Mouse (Mus musculus) kidney, postnatal 36 days (tissue): Measurements from ENCODE around the gene Tmem181a.
A peak's percentile ranks its signal among the peaks of the same experiment; 100 is the strongest.
"Not testable (repeated sequence)": the region's sequence is repeated elsewhere in the genome, so short reads cannot be mapped to it uniquely, and the experiment has no call there.

ENCODE experiments used
- DNase-seq, 2 experiments: peaks; one replicate each; pipeline ENCODE4 v3.0.0; 2021 to 2022; ENCODE audit warnings: mixed read lengths in 2 of 2

The Tmem181a gene

DNA sequence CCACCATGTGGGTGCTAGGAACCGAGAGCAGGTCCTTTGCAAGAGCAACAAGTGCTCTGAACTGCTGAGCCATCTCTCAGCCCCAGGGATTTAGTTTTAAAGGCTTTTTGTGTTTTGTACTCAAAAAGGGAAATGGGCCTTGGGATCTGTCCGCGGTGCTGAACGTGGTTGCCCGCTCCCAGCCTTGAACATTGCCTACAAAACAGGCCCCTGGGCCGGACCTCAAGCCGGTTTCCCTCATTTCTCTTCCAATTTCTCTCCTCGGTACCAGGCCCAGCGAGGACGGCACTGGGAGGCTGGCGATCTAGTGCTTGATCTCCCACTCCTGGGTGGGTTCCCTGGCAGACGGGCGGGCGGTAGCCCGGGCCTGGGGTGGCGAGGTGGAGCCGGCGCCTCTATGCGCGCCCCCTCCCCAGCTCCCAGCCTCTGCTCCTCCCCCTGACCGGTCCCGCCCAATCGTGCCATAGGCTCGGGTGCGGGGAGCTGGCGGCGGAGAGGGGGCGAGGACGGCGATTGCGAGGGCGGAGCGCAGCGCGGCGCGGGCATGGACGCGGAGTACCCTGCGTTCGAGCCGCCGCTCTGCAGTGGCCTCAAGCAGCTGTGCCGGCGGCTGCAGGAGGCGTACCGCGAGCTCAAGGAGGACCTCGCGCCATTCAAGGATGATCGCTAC, at the start of gene Tmem181a:
Gene Tmem181a, plus strand, starts transcription at position 461 of the 670 bp plus-strand sequence.
- DNase-seq = not testable (repeated sequence)

DNA sequence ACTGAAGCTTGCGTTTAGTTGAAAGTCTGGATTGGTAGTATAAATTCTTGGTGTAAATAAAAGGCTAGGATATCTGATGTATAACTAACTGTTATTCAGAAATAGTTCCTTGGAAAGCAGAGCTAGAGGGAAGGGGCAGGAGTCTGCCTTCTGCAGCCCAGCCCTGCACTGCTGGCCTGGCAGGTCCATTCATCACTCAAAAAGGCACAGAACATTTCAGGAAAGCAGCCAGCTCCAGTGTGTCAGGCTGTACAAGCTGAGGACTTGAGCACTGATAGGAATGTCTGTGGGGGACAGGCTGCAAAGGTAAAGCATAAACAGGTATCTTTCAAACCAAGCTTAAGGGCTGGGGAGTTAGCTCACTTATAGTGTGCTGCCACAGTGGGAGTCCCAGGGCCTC, 44.9 kb upstream of the Tmem181a start:
- no peak for DNase-seq

DNA sequence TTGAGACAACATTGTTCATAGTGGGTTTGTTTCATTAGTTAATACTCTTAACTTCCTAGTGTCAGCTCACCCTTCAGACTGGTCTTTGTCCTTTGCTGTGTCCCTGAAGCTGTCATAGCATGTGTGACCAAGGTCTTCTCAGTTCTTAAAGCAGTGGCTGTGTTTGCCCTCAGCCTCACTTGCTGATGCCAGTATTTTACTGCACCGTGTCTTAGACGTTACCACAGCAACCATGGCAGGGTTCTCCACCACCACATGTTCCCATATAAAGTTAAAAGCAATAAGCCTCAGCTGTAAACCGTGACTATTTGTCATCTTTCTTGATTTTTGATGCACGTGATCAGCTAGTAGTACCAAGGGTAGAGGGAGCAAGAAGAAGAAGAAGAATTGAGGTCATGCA, 41.0 kb upstream of the Tmem181a start:
- DNase-seq = no peak

DNA sequence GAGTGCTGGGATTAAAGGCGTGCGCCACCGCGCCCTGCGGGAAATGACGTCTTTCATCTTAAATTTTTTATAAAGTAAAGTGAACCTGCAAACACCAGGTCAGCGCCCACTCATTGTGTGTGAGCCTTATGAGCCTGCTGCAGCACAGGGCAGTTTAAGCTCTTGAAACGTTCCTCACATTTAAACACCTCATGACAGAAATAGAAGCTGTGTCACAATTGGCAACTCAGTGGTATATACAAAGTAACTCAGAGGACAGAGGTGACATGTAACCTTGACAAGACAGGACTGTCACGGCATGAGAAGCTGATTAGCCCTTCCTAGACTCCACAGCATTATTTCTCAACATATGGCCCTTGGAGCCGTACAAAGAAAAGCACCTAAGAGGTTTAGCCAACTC, 40.1 kb upstream of the Tmem181a start:
- DNase-seq = no peak

DNA sequence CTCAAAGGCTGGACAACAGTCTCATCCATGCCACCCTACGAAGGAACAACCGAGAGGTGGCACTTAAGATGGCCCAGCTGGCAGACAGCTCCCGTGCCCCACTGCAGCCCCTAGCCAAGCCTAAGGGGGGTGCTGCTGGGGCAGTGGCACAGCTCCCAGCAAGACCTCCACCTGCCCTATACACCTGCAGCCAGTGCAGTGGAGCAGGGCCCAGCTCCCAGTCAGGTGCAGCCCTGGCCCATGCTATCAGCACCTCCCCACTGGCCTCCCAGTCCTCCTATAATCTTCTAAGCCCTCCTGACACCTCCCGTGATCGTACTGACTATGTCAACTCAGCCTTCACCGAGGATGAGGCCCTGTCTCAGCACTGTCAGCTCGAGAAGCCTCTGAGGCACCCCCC, 24.0 kb upstream of the Tmem181a start:
- not testable (repeated sequence) for DNase-seq

DNA sequence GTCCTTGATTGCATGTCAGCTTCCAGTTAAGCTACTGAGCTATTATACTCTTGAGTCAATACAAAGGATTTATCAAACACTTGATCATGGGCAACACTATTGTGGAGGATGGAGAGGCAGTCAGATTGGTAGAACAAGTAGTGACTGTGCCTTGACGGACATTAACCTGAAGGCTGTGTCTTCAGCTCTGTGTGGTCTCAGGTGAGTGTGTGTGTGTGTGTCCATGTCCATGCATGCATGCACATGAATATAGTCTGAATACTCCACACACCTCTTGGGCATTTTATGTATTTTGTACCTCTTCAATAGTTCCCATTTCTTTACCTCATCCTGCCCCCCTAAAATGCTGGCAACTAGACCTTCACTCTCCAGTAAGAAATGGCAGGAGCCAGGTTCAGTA, 5.4 kb upstream of the Tmem181a start:
- DNase-seq = not testable (repeated sequence)

DNA sequence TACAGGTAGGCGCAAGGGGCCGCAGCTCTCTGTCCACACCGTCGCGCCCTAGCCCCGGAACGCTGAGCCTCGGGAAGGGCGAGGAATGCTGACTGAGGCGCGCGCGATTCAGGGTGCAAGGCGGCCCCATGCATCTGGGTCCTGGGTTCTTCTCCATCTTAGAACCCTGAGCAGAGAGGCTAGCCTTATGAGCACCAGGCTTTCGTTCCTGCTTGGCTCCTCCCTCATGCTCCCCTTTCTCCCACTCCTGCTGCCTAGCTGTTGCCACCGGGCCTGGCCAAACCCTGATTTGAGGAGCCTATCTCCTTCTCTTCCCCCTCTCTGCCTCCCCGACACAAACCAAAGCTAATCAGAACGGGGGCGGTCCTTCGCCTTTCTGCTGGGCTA, 403 bp downstream of the Tmem181a start:
- DNase-seq = not testable (repeated sequence)

DNA sequence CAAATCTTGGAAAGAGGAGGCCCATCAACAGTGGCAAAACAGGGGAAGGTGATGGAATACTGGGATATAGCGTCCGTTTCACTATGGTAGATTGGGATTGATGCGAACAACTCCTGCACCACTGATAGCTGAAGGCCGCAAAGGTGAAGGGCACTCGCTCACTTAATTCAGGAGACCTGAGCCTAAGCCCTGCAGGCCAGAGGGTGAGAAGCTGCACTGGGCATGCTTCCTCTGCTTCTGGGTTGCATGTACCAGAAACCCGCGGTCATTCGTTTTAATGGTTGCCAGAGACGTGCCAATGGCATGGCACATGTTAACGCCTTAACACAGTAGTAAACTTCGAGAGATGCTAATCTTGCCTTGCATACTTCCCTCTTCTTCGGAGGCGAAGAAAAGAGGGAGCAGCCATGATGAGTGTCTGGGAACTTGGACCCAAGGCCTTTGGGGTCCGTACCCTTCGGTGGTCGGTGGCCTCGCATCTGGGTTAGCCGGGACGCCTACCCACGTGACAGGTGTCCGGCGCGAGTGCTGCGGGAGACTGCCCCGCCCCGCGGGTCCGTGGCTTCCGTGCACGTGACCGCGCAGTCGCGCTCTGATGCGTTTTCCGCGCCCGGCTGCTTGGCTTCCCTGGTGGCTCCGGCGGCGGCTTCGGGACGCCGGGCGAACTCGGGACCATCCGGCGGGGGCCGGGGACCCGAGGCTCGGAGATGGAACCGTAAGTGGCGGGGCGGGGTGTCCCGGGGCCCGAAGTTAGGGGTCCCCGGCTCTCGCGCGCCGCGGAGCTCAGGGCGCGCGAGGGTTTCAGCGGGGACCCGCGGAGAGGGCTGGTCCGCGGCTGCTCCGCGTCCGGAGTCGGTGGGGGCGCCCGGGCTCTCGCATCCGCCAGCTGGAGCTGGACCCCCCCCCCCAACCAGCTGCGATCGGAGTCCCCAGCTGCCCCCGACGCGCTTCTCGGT, 13.5 kb downstream of the Tmem181a start:
- peak in 1 of 2 experiments; percentile 18 for DNase-seq

DNA sequence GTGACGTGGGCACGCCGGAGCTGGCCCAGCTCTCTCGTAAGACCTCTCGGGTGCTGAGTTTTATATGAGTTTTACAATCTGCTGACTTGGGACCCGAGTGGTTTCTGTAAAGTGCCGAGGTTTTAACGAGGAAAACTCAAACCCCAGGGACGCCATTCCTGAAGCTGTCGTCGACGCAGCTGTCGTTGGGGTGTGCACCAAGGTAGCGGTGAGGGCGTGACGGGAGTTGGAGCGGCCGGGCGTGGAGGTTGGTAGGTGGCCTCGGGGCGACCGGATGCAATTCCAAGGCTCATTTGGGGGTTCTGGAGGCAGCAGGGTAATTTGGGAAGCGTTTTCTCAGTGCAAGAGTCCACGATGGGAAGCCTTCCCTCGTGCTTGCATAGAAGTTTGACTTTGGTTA, 14.2 kb downstream of the Tmem181a start:
- peak in 1 of 2 experiments; percentile 38 for DNase-seq

DNA sequence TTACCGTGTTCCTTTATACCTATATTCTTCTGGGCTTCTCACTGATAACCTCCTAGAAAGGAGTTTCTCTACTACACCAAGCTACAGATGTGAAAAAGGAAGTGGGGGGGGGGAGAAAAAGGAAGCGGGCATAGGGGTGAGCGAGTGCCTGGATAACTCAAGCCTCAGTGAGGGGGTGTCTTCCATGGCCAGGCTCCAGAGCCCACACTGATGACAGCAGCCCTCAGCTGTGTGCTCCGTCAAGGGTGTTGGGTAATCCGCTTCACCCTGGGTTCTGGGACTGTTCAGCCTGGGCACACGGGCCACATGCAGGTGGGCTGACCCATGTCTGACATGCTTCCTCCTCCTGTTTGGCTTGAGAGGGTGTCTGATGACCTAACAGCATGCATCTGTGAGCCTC, 15.3 kb downstream of the Tmem181a start:
- not testable (repeated sequence) for DNase-seq

DNA sequence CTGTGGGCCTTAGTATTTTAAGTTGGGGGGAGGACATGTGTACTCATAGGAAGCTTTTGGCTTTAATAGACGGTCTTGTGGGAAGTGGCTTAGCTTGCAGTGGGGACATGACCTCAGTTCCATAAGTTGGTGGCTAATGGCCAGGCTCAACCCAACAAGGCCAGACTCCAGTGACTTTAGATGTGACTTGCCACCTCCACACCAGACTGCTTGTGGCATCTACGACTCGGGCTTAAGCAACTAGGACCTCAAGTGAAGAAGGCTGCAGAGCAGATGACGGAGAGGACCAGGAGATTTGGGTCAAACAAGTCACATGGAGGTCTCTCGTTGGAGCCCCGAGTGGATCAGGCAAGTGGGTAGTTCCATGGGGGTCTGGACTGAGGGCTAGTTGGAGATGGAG, 18.0 kb downstream of the Tmem181a start:
- not testable (repeated sequence) for DNase-seq

DNA sequence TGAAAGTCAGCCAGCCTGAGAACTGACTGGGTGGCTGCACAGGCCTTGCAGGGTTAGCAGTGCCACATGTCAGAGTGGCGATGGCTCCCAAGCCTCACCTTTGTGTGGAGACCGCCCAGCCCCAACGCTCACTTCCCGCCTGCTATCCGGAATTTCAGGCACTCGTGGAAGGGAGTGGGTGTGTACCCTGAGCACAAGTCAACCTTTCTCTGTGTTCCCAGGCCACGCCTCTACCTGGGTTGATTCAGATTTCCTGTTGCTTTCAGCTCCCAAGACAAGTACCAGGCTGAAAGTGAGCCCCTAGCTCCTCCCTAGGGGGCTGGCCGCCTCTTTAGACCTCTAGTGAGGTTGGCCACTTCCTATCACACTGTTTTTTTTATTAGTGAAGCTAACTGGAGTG, 22.5 kb downstream of the Tmem181a start:
- not testable (repeated sequence) for DNase-seq

DNA sequence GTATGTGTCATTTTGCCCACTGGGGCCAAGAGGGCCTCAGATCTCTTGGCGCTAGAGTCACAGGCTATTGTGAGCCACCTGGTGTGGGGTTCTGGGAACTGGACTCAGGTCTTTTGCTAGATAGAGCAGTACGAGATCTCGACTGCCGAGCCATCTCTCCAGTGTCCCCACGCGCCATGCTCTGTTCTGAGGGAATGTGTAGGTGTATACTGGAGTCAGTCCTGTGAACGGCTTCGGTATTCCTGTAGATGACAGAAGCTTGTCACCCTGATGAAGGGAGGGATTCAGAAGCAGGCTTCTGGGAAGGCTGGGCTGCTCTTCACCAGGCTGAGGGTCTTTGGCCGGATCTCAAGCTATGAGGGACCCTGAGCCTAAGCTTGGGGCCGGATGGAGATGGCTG, 23.1 kb downstream of the Tmem181a start:
- not testable (repeated sequence) for DNase-seq

DNA sequence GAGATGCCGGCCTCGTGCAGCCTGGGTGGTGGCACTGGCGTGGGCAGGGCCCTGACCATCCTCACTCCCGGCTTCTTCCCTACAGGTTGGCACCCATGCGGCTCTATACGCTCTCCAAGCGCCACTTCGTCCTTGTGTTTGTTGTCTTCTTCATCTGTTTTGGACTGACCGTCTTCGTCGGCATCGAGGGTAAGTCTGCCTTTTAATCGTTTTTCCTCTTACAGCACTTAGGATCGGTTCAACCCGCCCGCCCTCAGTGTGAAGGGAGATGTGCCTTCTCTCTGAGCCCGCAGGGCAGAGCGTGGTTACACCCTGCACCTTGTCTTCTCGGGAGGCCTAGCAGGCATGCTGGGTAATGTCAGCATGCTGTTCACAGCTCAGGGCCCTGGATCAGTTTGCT, 23.9 kb downstream of the Tmem181a start:
- not testable (repeated sequence) for DNase-seq

DNA sequence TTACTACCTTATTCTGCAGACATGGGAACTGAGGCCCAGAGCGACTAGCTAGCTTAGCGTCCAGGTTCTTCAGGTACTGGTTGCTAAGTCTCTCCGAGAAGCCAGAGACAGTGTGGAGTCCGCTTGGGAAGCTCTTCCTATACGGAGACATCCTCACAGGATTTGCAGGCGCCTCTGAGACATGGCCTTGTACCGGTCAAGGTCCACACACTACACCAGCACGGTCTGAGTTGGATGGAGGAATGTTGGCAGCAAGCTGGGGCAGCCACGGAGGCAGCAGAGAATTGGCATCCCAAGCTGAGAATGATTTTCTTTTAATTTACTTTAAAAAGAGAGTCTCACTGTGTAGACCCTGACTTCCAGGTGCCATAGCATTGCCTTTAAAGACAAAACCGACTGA, 26.5 kb downstream of the Tmem181a start:
- DNase-seq = not testable (repeated sequence)

DNA sequence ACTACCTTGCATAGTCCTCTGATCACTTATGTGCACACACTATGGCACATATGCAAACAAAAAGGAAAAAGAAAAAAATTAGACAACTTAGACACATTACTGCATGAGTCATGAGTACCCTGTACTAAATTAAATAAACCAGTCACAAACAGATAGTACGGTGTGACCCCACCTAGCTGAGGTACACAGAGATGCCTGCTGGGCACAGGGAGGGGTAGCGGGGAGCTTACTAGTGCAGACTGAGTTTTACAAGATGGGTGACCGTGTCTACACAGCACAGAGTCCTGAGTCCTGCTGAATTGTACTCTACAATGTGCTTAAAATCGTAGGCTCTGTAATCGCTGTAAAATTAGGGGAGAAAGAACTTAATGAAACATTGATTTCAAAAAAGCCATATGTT, 29.5 kb downstream of the Tmem181a start:
- DNase-seq = not testable (repeated sequence)

DNA sequence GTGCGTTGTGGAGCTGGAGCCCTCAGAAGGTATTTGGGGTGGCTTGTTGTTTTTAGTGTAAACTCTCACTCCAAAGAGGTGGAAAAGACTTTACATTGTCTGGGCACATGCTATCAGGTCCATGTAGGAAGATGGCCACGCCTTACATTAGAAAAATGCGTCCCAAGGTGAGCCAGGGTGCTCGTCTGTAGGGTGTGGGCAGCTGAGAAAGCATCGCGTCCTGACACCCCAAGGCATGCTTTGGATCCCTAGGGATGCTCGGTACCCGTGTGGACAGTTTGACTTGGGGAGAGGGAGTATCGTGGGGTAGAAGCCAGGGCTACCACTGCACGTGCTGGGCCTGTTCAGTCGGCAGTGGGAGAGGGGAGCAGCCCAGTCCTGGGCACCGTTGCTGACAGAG, 32.4 kb downstream of the Tmem181a start:
- not testable (repeated sequence) for DNase-seq

DNA sequence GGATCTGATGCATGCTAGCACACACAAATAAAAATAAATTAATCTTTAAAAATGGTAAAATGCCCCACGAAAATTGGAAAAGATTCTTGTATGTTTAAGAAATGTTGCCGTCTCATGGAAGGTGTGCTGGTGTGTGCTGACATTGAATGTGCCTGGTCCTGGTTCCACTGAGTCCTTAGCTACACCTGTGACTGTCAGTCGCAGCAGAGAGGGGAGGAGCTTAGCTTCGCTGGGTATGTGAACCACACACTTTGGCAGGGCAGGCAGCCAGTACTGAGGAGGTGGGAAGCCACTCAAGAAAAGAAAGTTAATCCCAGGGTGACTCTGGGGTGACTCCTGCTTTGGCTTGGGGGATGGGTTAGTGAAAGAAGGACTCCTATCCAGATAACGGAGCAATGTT, 37.2 kb downstream of the Tmem181a start:
- not testable (repeated sequence) for DNase-seq

DNA sequence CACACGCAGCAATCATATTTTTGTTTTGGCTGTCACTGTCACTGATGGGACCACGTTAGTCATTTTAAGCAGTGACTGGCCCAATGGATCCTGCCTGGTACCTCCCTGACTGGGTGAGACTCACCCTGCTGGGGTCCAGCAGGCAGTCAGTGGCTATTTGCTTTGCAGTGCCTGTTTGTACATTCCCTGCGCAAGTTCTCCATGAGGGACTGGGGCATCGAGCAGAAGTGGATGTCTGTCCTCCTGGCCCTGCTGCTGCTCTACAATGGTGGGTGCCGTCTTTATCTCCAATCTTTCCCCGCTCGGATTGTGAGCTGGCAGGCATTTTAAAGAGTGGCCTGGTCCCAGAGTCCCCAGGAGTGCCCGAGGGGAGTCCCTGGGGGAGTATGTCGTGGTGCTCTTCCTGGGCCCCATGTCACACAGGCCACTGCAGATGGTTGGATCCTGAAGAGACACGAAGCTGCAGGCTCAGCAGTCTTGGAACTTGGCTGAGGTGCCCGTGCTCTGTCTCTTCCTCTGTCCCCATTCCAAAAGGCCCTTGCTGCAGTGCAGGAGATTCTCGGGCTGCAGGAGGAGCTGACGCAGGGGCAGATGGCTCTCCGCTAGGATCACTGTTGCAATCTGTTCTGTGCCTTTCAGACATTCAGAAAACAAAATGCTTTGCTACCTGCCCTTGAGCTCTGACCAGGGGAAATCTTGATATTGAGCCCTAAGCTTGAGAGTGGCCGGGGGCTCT, 40.6 kb downstream of the Tmem181a start:
- not testable (repeated sequence) for DNase-seq

DNA sequence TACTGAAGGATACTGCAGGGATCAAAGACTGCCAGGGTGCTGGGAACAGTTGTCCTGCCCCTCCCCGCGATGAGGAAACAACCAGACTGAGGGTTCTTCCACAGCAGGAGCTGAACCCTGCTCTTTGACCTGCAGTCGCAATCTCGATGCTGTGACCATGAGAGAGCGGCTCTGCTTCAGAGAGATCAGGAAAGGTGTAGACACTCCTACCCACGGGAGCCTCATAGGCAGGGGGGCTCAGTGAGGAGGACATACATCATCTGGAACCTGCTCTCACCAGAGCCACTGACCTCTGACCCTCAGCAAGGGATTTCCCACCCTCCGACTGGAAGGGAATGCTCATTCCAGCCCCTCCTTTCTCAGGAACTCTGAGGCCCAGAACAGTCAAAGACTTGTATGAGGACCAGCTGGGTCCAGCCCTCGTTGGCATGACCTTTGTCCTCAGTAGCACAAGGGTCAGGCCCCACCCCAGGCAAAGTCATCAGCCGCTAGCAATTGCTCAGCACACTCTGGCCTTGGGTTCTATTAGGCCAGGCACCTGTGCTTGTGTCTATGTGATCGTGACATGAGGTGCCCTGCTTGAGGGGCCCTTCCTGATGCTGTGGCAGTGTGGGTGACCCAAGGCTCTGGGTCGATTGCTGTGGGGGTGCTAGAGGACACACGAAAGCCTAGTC, 43.7 kb downstream of the Tmem181a start:
- DNase-seq = peak in 1 of 2 experiments; percentile 24

DNA sequence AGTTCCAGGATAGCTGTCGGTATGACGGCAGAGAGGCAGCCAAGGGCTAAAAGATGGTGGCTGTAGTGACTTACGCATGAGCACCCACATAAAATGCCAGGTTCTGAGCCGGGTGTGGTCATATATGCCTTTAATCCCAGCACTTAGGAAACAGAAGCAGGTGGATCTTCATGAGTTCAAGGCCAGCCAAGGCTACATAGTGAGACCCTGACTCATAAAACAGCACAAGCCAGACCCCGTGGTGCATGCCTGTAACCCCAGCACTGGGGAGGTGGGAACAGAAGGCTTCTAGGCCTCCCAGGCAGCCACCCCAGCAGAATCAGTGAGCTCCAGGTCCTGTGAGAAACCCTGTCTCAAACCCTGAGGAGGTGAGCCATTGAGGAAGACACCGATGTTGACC, 48.2 kb downstream of the Tmem181a start:
- not testable (repeated sequence) for DNase-seq

DNA sequence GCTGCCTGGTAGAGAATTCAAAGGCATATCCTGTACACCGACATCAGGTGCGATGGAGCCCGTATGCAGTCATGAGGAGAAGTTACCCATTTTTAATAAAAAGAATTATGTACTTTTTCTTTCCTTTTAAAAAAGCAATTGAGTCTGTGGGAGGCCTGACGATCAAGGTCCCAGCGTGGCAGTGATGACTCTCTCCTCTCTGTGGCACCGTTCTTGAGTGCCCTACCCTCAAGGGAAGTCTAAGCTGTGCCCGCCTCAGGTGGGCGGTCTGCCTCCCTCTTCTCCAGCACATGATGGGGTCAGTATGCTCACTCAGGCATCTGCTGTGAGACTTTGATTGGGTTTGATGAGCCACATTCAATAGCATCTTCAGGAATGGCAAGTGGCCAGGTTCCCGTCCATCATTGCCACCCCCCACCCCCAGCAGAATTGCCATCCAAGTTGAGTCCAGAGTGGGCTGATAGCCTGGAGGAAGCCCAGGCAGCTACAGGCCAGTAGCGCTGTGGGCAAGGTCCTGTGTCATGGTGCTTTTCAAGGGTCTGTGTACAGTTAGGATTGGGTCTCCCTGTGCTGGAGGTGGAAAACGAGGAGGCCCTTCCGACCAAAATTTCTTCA, 49.1 kb downstream of the Tmem181a start:
- not testable (repeated sequence) for DNase-seq
